Mouse (Mus musculus): ENCODE data around the gene Mdm2. TPM values are rescaled to one million over a fixed set of nuclear protein-coding genes. Genes with fewer than 3 reads are reported as not detected.
"Not testable (repeated sequence)": the region's sequence is repeated elsewhere in the genome, so short reads cannot be mapped to it uniquely, and the experiment has no call there.

Mdm2 gene
- polyA plus RNA-seq, 1 experiment from 2014 or later = 39.0 TPM

DNA sequence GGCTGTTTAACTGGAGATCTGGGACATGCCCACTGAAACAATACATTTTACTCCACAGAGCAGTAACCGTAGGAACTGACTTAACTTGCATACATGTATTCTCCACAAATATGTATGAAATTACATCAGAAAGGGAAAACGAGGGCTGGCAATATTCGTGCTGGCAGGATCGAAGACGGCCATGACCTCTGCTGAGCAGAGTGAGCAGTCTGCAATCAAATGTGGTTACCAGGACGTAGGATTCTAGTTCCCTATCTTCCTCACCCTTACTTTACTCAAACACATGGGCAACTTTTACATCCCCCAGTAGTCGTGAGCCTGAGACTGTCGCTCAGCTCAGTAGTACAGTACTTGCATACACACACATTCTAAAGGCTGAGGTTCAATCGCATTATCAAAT lies 1.7 kb downstream of the Mdm2 start:
- Histone ChIP-seq H3K4me2 (peak overlapping the region; percentile 69), H3K36me3 (peaks cover 26% of the 10 kb centered on the region), H3K4me1 (replicated peaks) (peaks cover 22% of the 10 kb centered on the region), H3K27me3 (no peaks in the 10 kb centered on the region), H3K9ac (peak overlapping the region; percentile 34; the same call in 1 of the 2 replicates), H3K27ac (no peak overlapping the region), H3K9me3 (replicated peaks) (no peaks in the 10 kb centered on the region), H3K4me3 (peak overlapping the region; percentile 91)
- 74% methylated on average over 9 of the region's 9 CpGs for WGBS
- no peak for ATAC-seq (replicated peaks; ENCODE audit: insufficient number of reproducible peaks, insufficient read depth, low FRiP score, low read depth)

DNA sequence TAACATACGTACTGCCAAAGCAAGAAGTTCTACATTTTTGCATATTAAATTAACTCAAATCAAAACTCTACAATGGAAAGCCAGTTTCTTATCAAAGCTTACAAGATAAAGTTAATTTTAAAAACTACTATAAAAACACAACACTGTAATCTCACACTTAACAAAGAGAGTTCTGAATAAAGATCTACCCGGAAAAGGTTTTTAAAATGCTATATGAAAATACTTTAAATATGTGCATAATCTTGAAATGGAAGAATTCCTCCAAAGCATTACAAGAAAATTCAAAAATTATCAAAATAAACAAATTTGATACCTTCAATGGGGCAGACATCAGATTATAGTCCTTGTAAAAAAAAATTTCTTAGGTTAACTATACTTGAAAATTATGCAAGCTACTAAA lies 2.2 kb downstream of the Mdm2 start:
- 96% methylated on average over 2 of the region's 2 CpGs for WGBS
- ATAC-seq (replicated peaks; ENCODE audit: insufficient number of reproducible peaks, insufficient read depth, low FRiP score, low read depth) = no peak
- H3K27me3 ChIP-seq = no peaks in the 10 kb centered on the region
- no peak overlapping the region for H3K9ac ChIP-seq
- H3K4me3 ChIP-seq = 0 out of 2 replicates have a peak overlapping the region, but pooled peaks have one; percentile 91
- H3K36me3 ChIP-seq = peaks cover 31% of the 10 kb centered on the region
- H3K4me2 ChIP-seq = no peak overlapping the region
- no peak overlapping the region for H3K27ac ChIP-seq
- peaks cover 22% of the 10 kb centered on the region for H3K4me1 ChIP-seq (replicated peaks)
- H3K9me3 ChIP-seq (replicated peaks) = no peaks in the 10 kb centered on the region

DNA sequence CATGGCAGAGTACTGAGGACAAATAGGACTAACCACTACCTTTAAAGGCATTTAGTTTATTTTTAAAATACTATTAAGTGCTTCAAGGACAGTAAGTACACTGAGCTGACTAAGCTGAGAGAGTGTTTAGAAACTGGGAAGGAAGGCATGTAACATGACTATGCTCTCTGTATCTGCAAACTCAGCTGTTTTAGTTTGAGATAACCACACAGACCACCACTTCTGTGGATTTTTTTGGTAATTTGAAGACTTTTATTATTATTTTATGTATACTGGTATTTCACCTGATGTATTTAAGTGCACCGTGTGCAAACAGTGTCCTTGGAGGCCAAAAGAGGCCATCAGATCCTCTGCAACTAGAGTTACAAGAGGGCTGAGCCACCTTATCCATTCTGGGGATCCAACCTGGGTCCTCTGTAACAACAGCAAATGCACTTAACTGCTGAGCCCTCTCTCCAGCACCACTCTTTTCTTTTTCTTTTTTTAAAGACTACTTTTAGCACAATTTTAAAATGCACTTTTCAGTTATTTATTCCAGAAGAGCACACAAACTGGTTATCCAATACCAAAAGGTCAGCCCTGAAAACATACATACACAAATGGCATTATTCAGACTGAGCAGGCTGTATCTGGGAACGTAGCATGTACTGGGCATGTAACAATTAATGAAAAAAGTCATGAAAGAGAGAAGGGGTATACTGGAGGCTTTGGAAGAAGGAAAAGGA lies 3.3 kb downstream of the Mdm2 start:
- Histone ChIP-seq H3K36me3 (peaks cover 41% of the 10 kb centered on the region), H3K9ac (no peak overlapping the region), H3K4me3 (no peak overlapping the region), H3K4me2 (no peak overlapping the region), H3K27me3 (no peaks in the 10 kb centered on the region), H3K4me1 (replicated peaks) (peaks cover 22% of the 10 kb centered on the region), H3K9me3 (replicated peaks) (no peaks in the 10 kb centered on the region), H3K27ac (no peak overlapping the region)
- WGBS = 86% methylated on average over 2 of the region's 2 CpGs
- no peak for ATAC-seq (replicated peaks; ENCODE audit: insufficient number of reproducible peaks, insufficient read depth, low FRiP score, low read depth)

GRCm38 (mm10) chr10:117706440-117706839 lies 4.1 kb downstream of the Mdm2 start:
- Histone ChIP-seq H3K36me3 (peaks cover 48% of the 10 kb centered on the region), H3K4me3 (no peak overlapping the region), H3K4me1 (replicated peaks) (peaks cover 21% of the 10 kb centered on the region), H3K9ac (no peak overlapping the region), H3K27me3 (no peaks in the 10 kb centered on the region), H3K27ac (0 out of 2 replicates have a peak overlapping the region, but pooled peaks have one; percentile 13), H3K9me3 (replicated peaks) (no peaks in the 10 kb centered on the region), H3K4me2 (no peak overlapping the region)
- no peak for ATAC-seq (replicated peaks; ENCODE audit: insufficient number of reproducible peaks, insufficient read depth, low FRiP score, low read depth)
- WGBS = 77% methylated on average over 6 of the region's 6 CpGs

- no peaks in the 10 kb centered on the region for H3K27me3 ChIP-seq
- no peak overlapping the region for H3K27ac ChIP-seq
- H3K4me1 ChIP-seq (replicated peaks) = peaks cover 17% of the 10 kb centered on the region
- no peak for ATAC-seq (replicated peaks; ENCODE audit: insufficient number of reproducible peaks, insufficient read depth, low FRiP score, low read depth)
- no peak overlapping the region for H3K4me3 ChIP-seq
- H3K9ac ChIP-seq = no peak overlapping the region
- no peak overlapping the region for H3K4me2 ChIP-seq
- no peaks in the 10 kb centered on the region for H3K9me3 ChIP-seq (replicated peaks)
- H3K36me3 ChIP-seq = peaks cover 53% of the 10 kb centered on the region
Measured at GRCm38 (mm10) chr10:117705806-117706205, 4.8 kb downstream of the Mdm2 start.

DNA sequence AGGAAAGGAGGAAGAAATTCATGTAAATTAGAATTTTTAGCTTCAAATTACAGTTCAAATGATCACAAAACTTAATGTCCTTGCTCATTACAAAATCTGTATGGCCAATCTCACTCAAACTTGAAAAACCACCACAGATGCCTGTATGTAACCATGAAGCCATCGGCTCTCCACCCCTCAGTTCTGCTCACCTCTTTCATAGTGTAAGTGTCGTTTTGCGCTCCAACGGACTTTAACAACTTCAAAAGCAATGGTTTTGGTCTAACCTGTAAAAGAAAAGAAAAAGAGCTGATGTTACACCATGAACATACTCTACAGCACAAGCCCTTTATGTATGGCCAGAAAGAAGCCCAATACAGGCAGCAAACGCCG lies 5.6 kb downstream of the Mdm2 start:
- Histone ChIP-seq H3K4me1 (replicated peaks) (peaks cover 17% of the 10 kb centered on the region), H3K4me2 (no peak overlapping the region), H3K4me3 (no peak overlapping the region), H3K27me3 (no peaks in the 10 kb centered on the region), H3K9ac (no peak overlapping the region), H3K27ac (no peak overlapping the region), H3K9me3 (replicated peaks) (no peaks in the 10 kb centered on the region), H3K36me3 (peaks cover 61% of the 10 kb centered on the region)
- no peak for ATAC-seq (replicated peaks; ENCODE audit: insufficient number of reproducible peaks, insufficient read depth, low FRiP score, low read depth)
- WGBS = 96% methylated on average over 6 of the region's 6 CpGs

GRCm38 (mm10) chr10:117704314-117704963 lies 6.1 kb downstream of the Mdm2 start:
- H3K4me2 ChIP-seq; H3K27me3 ChIP-seq; H3K9ac ChIP-seq; ATAC-seq (replicated peaks; ENCODE audit: insufficient number of reproducible peaks, insufficient read depth, low FRiP score, low read depth); H3K9me3 ChIP-seq (replicated peaks); H3K27ac ChIP-seq; H3K4me3 ChIP-seq: not testable (repeated sequence)
- WGBS = 98% methylated on average over 6 of the region's 6 CpGs
- peaks cover 66% of the 10 kb centered on the region for H3K36me3 ChIP-seq
- H3K4me1 ChIP-seq (replicated peaks) = peaks cover 16% of the 10 kb centered on the region

DNA sequence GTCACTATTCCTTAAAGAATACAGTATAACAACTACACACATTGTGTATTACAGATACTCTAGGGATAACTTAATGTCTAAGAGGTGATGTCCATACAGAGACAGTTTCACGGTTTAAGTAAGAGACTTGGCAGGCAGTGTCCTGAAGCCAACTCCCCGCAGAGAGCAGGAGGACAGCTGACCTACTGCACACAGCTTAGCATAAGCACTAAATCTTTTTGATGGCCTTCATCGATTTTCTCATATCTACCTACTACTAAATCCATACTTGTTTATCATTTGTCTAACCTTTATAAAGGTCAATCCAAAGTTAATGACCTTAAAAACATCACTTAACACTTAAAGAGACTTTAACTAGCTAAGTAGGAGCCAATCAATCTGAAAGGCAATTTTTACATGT lies 7.1 kb downstream of the Mdm2 start:
- WGBS = 84% methylated on average over 3 of the region's 3 CpGs
- Histone ChIP-seq H3K27me3 (no peaks in the 10 kb centered on the region), H3K36me3 (peaks cover 76% of the 10 kb centered on the region), H3K9ac (no peak overlapping the region), H3K4me1 (replicated peaks) (peaks cover 10% of the 10 kb centered on the region), H3K4me2 (no peak overlapping the region), H3K9me3 (replicated peaks) (no peaks in the 10 kb centered on the region), H3K27ac (no peak overlapping the region), H3K4me3 (no peak overlapping the region)
- ATAC-seq (replicated peaks; ENCODE audit: insufficient number of reproducible peaks, insufficient read depth, low FRiP score, low read depth) = no peak

DNA sequence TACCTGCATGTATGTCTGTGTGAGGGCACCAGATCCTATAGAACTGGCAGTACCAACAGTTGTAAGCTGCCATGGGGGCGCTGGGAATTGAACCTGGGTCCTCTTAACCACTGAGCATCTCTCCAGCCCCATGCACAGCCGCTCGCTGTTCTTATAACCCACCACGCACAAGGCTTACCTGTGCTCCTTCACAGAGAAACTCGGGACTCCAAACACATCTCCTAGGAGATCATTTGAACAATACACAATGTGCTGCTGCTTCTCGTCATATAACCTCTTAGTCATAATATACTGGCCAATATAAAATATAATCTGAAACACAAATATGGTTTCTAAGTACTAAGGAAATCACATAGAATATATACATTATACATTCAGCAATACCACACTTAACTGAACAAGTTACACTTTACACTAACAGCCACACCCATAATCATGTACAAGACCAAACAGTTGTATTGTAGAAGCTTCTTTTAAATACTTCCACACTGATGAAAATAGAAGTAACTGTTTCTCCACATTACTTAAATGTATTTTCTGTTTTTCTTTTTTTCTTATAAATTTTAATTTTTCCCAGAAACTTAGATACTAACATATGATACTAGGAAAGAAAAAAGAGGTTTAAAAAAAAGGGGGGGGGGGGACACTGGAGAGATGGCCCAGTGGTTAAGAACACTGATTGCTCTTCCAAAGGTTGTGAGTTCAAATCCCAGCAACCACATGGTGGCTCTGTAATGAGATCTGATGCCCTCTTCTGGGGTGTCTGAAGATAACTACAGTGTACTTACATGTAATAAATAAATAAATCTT lies 8.3 kb downstream of the Mdm2 start:
- no peaks in the 10 kb centered on the region for H3K27me3 ChIP-seq
- no peak overlapping the region for H3K4me2 ChIP-seq
- 94% methylated on average over 6 of the region's 6 CpGs for WGBS
- H3K36me3 ChIP-seq = peaks cover 83% of the 10 kb centered on the region
- no peak overlapping the region for H3K27ac ChIP-seq
- H3K9ac ChIP-seq = no peak overlapping the region
- no peak overlapping the region for H3K4me3 ChIP-seq
- H3K4me1 ChIP-seq (replicated peaks) = peaks cover 6% of the 10 kb centered on the region
- no peak for ATAC-seq (replicated peaks; ENCODE audit: insufficient number of reproducible peaks, insufficient read depth, low FRiP score, low read depth)
- H3K9me3 ChIP-seq (replicated peaks) = no peaks in the 10 kb centered on the region

GRCm38 (mm10) chr10:117701034-117701829 lies 9.3 kb downstream of the Mdm2 start:
- 92% methylated on average over 6 of the region's 6 CpGs for WGBS

GRCm38 (mm10) chr10:117700450-117700849 lies 10.1 kb downstream of the Mdm2 start:
- Histone ChIP-seq H3K9me3 (replicated peaks) (no peaks in the 10 kb centered on the region), H3K27me3 (no peaks in the 10 kb centered on the region), H3K27ac (no peak overlapping the region), H3K36me3 (peaks cover 94% of the 10 kb centered on the region), H3K4me1 (replicated peaks) (no peaks in the 10 kb centered on the region), H3K4me2 (no peak overlapping the region), H3K9ac (no peak overlapping the region), H3K4me3 (no peak overlapping the region)
- ATAC-seq (replicated peaks; ENCODE audit: insufficient number of reproducible peaks, insufficient read depth, low FRiP score, low read depth) = no peak
- WGBS = 96% methylated on average over 1 of the region's 1 CpGs

More at GRCm38 (mm10) chr10:117701034-117701829, 9.3 kb downstream of the Mdm2 start:
- Histone ChIP-seq H3K27ac (no peak overlapping the region), H3K36me3 (peaks cover 88% of the 10 kb centered on the region), H3K9me3 (replicated peaks) (no peaks in the 10 kb centered on the region), H3K4me1 (replicated peaks) (no peaks in the 10 kb centered on the region), H3K27me3 (no peaks in the 10 kb centered on the region), H3K9ac (no peak overlapping the region), H3K4me3 (no peak overlapping the region), H3K4me2 (no peak overlapping the region)
- ATAC-seq (replicated peaks; ENCODE audit: insufficient number of reproducible peaks, insufficient read depth, low FRiP score, low read depth) = no peak

Measured in heart, embryonic 15.5 days (tissue).